Mouse (Mus musculus) hindbrain, postnatal 0 days (tissue): ENCODE data around the gene Serpina1f. TPM values are rescaled to one million over a fixed set of nuclear protein-coding genes. Genes with fewer than 3 reads are reported as not detected.

Source experiments
- ATAC-seq: fragments of 200-750 bp; cut with Nextera tagmentation; 2 replicates; pipeline ENCODE4 v1.8.0; 2017; ENCODE audit warnings: mild to moderate bottlenecking, moderate TSS enrichment, moderate library complexity
- DNase-seq: peaks from one replicate; pipeline ENCODE4 v3.0.0-alpha.2; 2015; ENCODE audit warnings: low spot score
- H3K27ac ChIP-seq: fragments of 300-500 bp; sonication (generic); 2 replicates; pipeline ENCODE4 v1.5.1; 2014; ENCODE audit warnings: mild to moderate bottlenecking
- H3K27me3 ChIP-seq: fragments of 300-500 bp; sonication (generic); 2 replicates; pipeline ENCODE4 v1.6.1; 2014; ENCODE audit warnings: low read length, mixed read lengths; ENCODE audit not compliant: insufficient read depth
- H3K36me3 ChIP-seq: fragments of 300-500 bp; sonication (generic); 2 replicates; pipeline ENCODE4 v1.6.1; 2014; ENCODE audit warnings: low read length, mixed read lengths; ENCODE audit not compliant: insufficient read depth
- H3K4me1 ChIP-seq: fragments of 300-500 bp; sonication (generic); 2 replicates; pipeline ENCODE4 v1.6.1; 2014; ENCODE audit warnings: antibody characterized with exemption, low read length, mixed read lengths; ENCODE audit not compliant: insufficient read depth
- H3K4me2 ChIP-seq: fragments of 300-500 bp; sonication (generic); 2 replicates; pipeline ENCODE4 v1.6.1; 2014; ENCODE audit warnings: low read depth, mild to moderate bottlenecking, low read length, moderate library complexity, mixed read lengths
- H3K4me3 ChIP-seq: fragments of 300-500 bp; sonication (generic); 2 replicates; pipeline ENCODE4 v1.5.1; 2014; ENCODE audit warnings: low read length
- H3K9ac ChIP-seq: fragments of 300-500 bp; sonication (generic); replicated peaks from 2 replicates; pipeline ENCODE4 v1.6.1; 2014; ENCODE audit warnings: mild to moderate bottlenecking, low read length, moderate library complexity, mixed read lengths
- H3K9me3 ChIP-seq: fragments of 300-500 bp; sonication (generic); 2 replicates; pipeline ENCODE4 v1.6.1; 2016; ENCODE audit warnings: low read length, mixed read lengths
- CTCF ChIP-seq: IDR thresholded peaks from 2 replicates; pipeline ENCODE4 v1.5.1; 2016; ENCODE audit warnings: antibody characterized with exemption, control low read depth, low read depth
- WGBS: fragments of 180-500 bp; shearing (Covaris S2); extraction: QIAGEN DNeasy Blood & Tissue Kit; methylation state at CpG from one replicate; pipeline ENCODE4 v1.1.7; 2014; 5-methylcytosine and 5-hydroxymethylcytosine counted together
- polyA plus RNA-seq: library from polyadenylated mRNA; unstranded; fragments of >200 nt; fragmentation: Nextera tagmentation; extraction: Ambion mirVana; gene quantifications from 2 replicates; pipeline ENCODE4 v1.2.1, GENCODE M21; 2015
- total RNA-seq: library from RNA; depleted of rRNA; stranded (reverse); fragments of >200 nt; gene quantifications from 2 replicates; pipeline ENCODE4 v1.2.3, GENCODE M21; 2014; rRNA removed

Serpina1f gene
- total and polyA plus RNA-seq, 2 experiments from 2014 or later = not detected

DNA sequence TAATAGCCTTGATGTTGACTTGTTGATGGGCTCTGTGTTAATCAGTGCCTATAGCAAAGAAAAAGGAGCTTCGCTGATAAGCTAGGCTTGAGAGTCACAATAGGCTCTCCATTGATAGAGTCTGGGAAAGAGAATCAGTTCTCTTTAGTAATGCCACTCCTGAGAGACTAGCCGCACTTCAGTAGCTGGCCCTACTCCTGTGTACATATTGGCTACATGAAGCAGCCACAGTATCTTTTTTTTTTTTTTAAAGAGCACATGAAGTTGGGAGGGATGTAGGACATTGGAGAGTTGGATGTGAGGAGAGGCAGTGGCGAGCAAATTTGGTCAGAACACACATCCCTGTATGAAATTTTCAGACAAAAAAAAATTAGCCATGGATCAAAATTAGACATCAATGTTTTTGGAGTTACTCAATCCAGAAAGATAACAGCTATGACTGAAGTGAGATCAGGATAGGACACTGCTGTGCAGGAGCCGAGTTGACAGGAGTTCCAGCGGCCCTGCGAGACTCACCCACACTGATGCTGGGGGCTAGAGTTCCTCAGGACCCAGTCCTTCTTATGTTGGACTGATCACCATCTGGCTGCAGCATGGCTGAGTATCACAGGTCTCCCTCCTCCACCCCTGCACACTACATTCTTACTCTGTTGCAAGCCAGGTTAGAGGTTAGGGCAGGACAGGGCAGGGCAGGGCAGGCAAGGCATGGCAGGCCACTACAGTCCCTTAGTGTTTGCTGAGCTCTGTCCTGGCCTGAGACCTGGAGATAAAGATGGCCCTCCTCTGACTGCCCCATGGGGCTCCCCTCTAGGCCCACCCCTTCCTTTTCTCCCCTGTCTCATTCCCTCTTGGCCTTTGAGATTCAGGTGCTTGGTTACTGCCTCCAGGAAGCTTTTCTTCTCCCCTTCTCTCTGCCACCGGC, 39.9 kb downstream of the Serpina1f start:
- no peaks in the 10 kb centered on the region for H3K27me3 ChIP-seq
- no peaks in the 10 kb centered on the region for H3K4me1 ChIP-seq
- no peak for DNase-seq
- no peaks in the 10 kb centered on the region for H3K36me3 ChIP-seq
- H3K4me3 ChIP-seq = no peak overlapping the region
- ATAC-seq = no peak
- TF ChIP-seq CTCF = no peak
- H3K4me2 ChIP-seq = no peak overlapping the region
- no peaks in the 10 kb centered on the region for H3K9me3 ChIP-seq
- no peak overlapping the region for H3K9ac ChIP-seq
- H3K27ac ChIP-seq = no peak overlapping the region
- WGBS = 87% methylated on average over 7 of the region's 7 CpGs

DNA sequence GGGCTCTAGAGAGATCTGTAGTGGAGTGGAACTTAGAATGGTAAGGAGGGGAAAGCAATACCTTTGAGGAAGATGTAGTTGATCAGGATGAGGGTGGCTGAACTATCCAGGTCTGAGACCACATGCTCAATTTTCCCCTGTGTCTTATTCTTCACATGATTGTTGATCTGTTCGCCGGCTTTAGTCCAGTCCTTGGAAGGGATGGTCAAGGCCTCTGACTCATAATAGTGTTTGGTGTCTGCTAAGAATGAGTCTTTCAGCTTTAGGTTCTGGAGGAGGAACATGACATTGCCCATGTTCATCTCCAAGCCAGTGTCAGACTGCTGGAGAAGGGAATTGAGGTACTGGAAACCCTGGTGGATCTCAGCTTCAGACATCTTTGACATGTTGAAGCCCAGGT, 41.5 kb downstream of the Serpina1f start:
- no peaks in the 10 kb centered on the region for H3K4me1 ChIP-seq
- no peaks in the 10 kb centered on the region for H3K36me3 ChIP-seq
- H3K27me3 ChIP-seq = no peaks in the 10 kb centered on the region
- no peak overlapping the region for H3K4me3 ChIP-seq
- no peak for TF ChIP-seq CTCF
- ATAC-seq (no peak), DNase-seq (no peak)
- no peak overlapping the region for H3K4me2 ChIP-seq
- 94% methylated on average over 2 of the region's 2 CpGs for WGBS
- H3K9ac ChIP-seq = no peak overlapping the region
- H3K9me3 ChIP-seq = no peaks in the 10 kb centered on the region
- H3K27ac ChIP-seq = no peak overlapping the region

DNA sequence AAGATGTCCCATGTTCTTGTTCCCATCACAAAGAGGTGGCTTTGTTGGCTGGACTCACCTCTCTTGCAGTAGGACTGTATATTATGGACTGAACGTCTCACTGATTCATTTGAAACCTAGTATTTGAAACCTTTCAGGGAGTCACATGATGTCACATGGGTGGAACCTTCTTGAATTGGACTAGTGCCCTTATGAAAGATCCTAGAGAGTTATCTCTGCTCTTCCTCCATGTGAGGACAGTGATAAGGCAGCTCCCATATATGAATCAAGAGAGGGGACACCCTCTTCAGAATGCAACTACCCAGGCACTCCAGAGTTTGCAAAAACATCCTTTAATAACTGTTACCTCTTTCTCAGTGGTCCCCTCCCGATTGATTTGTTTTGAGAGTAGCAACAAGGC, 49.0 kb downstream of the Serpina1f start:
- Histone ChIP-seq H3K4me2 (no peak overlapping the region), H3K9me3 (no peaks in the 10 kb centered on the region), H3K36me3 (no peaks in the 10 kb centered on the region), H3K4me3 (no peak overlapping the region), H3K27me3 (no peaks in the 10 kb centered on the region), H3K9ac (no peak overlapping the region), H3K27ac (no peak overlapping the region), H3K4me1 (no peaks in the 10 kb centered on the region)
- TF ChIP-seq CTCF = no peak
- ATAC-seq = no peak
- no peak for DNase-seq
- 85% methylated on average over 2 of the region's 2 CpGs for WGBS

DNA sequence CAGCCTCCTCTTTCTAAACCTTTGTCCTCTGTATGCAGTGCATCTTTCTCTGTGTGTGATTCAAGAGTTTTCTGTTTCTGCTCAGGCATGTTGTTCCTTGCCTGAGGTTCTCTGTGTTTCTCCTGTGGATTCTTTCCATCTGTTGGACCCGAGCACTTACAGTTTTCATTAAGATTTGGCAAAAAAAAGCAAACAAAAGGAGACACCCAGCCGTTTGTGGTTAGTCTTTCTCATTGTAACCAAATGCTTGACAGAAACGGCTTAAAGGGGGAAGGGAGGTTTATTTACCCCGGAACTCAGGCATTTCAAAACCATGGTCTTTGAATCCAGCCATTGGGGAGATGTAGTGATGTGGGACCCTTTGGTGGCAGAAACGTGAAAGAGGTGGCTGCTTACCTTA, 50.7 kb downstream of the Serpina1f start:
- 40% methylated on average over 5 of the region's 5 CpGs for WGBS
- H3K9ac ChIP-seq = no peak overlapping the region
- H3K4me3 ChIP-seq = no peak overlapping the region
- ATAC-seq = no peak
- no peak overlapping the region for H3K27ac ChIP-seq
- DNase-seq = no peak
- TF ChIP-seq CTCF = no peak
- no peaks in the 10 kb centered on the region for H3K27me3 ChIP-seq
- no peaks in the 10 kb centered on the region for H3K4me1 ChIP-seq
- H3K9me3 ChIP-seq = no peaks in the 10 kb centered on the region
- no peaks in the 10 kb centered on the region for H3K36me3 ChIP-seq
- H3K4me2 ChIP-seq = no peak overlapping the region

DNA sequence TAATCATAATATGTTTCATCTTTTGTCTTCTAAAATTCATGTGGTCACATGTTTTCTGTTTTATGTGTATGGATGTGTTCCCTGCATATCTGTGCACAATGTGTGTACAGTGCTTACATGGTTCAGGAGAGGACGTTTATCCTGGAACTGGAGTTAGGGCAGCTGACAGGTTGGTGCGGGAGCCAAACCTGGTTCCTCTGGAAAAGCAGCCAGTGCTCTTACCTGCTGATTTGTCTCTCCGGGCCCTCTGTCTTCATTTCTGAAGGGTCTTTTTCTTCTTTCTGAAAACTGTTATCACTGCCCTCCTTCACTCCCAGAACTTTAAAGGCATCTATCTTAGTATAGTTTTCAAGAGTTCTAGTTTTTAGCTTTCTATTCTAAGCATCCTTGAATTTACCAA, 51.5 kb downstream of the Serpina1f start:
- 89% methylated on average over 3 of the region's 3 CpGs for WGBS

DNA sequence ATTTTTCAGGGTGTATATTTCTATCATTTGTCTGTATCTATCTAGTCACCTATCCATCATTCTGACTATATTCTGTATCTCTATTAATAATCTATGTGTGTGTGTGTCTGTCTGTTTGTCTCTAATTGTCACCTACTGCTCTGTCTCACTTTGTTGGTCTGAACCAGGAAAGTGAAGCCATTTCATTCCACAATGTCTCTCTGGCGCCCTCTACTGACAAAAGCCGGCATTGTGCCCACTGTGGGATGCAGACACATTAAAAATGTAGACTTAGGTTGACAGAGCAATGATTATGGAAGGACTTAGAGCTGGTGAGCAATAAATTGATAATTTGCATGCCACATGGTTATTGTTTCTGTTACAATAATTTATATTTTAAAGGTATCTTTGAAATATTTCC, 52.0 kb downstream of the Serpina1f start:
- no peak overlapping the region for H3K9ac ChIP-seq
- WGBS = 5% methylated on average over 2 of the region's 2 CpGs
- H3K36me3 ChIP-seq = no peaks in the 10 kb centered on the region
- H3K27ac ChIP-seq = no peak overlapping the region
- H3K4me3 ChIP-seq = no peak overlapping the region
- ATAC-seq = peak; percentile 67
- TF ChIP-seq CTCF = peak; percentile 95
- peak; percentile 90 for DNase-seq
- no peaks in the 10 kb centered on the region for H3K9me3 ChIP-seq
- no peaks in the 10 kb centered on the region for H3K4me1 ChIP-seq
- H3K4me2 ChIP-seq = no peak overlapping the region
- H3K27me3 ChIP-seq = no peaks in the 10 kb centered on the region

More for the DNA sequence above, 51.5 kb downstream of the Serpina1f start:
- H3K4me3 ChIP-seq = no peak overlapping the region
- H3K9ac ChIP-seq = no peak overlapping the region
- DNase-seq (no peak), ATAC-seq (no peak)
- no peak overlapping the region for H3K4me2 ChIP-seq
- TF ChIP-seq CTCF = no peak
- no peaks in the 10 kb centered on the region for H3K27me3 ChIP-seq
- no peak overlapping the region for H3K27ac ChIP-seq
- no peaks in the 10 kb centered on the region for H3K4me1 ChIP-seq
- no peaks in the 10 kb centered on the region for H3K9me3 ChIP-seq
- H3K36me3 ChIP-seq = no peaks in the 10 kb centered on the region

Other genes starting within 250 kb of the Serpina1f start
- not detected in 2 replicates for gene Ifi27l2b, start 238.3 kb downstream of the Serpina1f start, total RNA-seq
- gene Ifi27l2b, start 238.3 kb downstream of the Serpina1f start, polyA plus RNA-seq = not detected in 2 replicates
- 6.6 and 6.7 TPM in 2 replicates for gene Ppp4r4, start 163.2 kb downstream of the Serpina1f start, total RNA-seq
- gene Ppp4r4, start 163.2 kb downstream of the Serpina1f start, polyA plus RNA-seq = 3.0 and 3.6 TPM in 2 replicates
- gene Serpina10, start 64.1 kb downstream of the Serpina1f start, total RNA-seq = not detected in 2 replicates
- gene Serpina10, start 64.1 kb downstream of the Serpina1f start, polyA plus RNA-seq = 0.16 TPM in 1 of 2 replicates, not detected in the other
- not detected in 2 replicates for gene Serpina6, start 38.3 kb downstream of the Serpina1f start, total RNA-seq
- not detected in 2 replicates for gene Serpina6, start 38.3 kb downstream of the Serpina1f start, polyA plus RNA-seq
- not detected in 2 replicates for gene Serpina16, start 19.4 kb downstream of the Serpina1f start, total RNA-seq
- gene Serpina16, start 19.4 kb downstream of the Serpina1f start, polyA plus RNA-seq = not detected in 2 replicates
- not detected in 2 replicates for gene Serpina1d, start 78.1 kb upstream of the Serpina1f start, total RNA-seq
- not detected in 2 replicates for gene Serpina1d, start 78.1 kb upstream of the Serpina1f start, polyA plus RNA-seq
- gene Serpina1b, start 134.8 kb upstream of the Serpina1f start, total RNA-seq = not detected in 2 replicates
- not detected in 2 replicates for gene Serpina1b, start 134.8 kb upstream of the Serpina1f start, polyA plus RNA-seq
- gene Serpina1a, start 168.0 kb upstream of the Serpina1f start, total RNA-seq = not detected in 2 replicates
- not detected in 2 replicates for gene Serpina1a, start 168.0 kb upstream of the Serpina1f start, polyA plus RNA-seq
- gene Serpina1c, start 209.4 kb upstream of the Serpina1f start, total RNA-seq = not detected in 2 replicates
- gene Serpina1c, start 209.4 kb upstream of the Serpina1f start, polyA plus RNA-seq = not detected in 2 replicates